Mouse (Mus musculus): ENCODE measurements around the gene Agbl5. TPM values are rescaled to one million over a fixed set of nuclear protein-coding genes. Genes with fewer than 3 reads are reported as not detected.

Gene Agbl5
- polyA plus RNA-seq, 1 experiment, result 5.8 TPM

DNA sequence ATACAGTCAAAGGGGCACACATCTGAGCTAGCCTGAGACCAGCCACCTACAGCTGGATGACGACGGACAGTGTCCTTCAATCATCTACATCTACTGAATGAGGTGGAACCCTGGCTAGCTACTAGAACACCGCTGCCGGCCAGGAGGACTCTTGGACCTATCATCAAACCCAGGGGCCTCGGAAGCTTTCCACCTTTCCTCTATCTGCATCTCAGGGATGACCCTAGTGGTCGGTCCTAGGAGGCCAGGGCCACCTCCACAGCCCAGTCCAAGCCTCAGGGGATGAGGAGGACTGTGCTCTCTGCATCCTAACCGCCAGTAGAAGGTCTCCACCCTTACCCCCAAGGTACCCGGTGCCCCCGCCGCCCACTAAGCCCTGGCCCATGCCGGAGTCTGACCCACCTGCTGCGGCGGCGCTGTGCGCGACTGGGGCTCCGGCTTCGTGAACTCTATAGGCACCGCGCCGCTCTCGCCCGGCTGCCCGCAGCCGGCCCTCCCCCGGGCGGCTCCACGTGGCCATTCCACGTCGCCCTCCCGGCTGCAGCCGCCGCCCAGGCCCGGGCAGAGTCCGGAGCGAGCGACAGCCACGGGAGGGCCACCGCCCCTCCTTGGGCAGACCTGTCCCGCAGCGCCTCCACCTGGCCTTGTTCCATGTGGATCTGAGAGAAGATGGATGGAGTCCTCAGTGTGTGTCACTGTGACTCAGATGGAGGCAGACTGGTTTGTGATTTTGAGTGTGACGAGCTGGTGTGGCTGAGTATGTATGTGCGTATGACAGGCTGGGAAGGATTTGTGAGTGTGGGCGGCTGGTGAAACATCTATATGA, 56.7 kb downstream of the Agbl5 start, which contains the start of gene Cgref1:
Gene Cgref1 (minus strand): TSS at position 636 of the 826 bp plus-strand sequence.
- Histone ChIP-seq H3K27ac (ENCODE audit: insufficient read depth, low read depth, low read length) (no peak within 1 kb of the TSS), H3K4me1 (ENCODE audit: control insufficient read depth, insufficient read depth, low read length) (peaks cover 7% of the 10 kb centered on the region), H3K4me3 (ENCODE audit: insufficient read depth, low read length) (no peak within 1 kb of the TSS)
- TF ChIP-seq CTCF (IDR thresholded peaks at IDR 0.05; ENCODE audit: low read depth, low read length) (no peak), POLR2A (IDR thresholded peaks at IDR 0.05; ENCODE audit: borderline replicate concordance, low read depth, low read length) (no peak)

DNA sequence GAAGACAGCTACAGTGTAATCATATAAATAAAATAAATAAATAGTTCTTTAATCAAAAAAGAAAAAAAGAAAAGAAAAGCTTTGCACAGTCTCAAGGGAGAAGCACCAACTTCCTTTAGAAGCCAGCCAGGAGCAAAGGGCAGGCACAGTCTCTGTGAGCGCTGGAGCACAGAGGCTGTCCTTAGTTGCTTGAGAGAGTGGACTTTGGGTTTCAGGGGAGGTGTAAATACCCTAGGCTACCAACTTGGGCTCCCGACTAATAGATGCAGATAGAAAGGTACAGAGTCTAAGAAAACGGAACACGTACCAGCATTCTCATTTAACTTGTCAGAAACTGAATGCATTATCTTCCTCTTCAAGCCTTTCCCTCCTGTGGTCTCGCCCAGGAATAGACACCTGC, 60.1 kb downstream of the Agbl5 start:
- Histone ChIP-seq H3K4me3 (ENCODE audit: insufficient read depth, low read length) (no peak overlapping the region), H3K27ac (ENCODE audit: insufficient read depth, low read depth, low read length) (no peak overlapping the region), H3K4me1 (ENCODE audit: control insufficient read depth, insufficient read depth, low read length) (peaks cover 13% of the 10 kb centered on the region)
- TF ChIP-seq CTCF (IDR thresholded peaks at IDR 0.05; ENCODE audit: low read depth, low read length), result no peak
- TF ChIP-seq POLR2A (IDR thresholded peaks at IDR 0.05; ENCODE audit: borderline replicate concordance, low read depth, low read length), result no peak

DNA sequence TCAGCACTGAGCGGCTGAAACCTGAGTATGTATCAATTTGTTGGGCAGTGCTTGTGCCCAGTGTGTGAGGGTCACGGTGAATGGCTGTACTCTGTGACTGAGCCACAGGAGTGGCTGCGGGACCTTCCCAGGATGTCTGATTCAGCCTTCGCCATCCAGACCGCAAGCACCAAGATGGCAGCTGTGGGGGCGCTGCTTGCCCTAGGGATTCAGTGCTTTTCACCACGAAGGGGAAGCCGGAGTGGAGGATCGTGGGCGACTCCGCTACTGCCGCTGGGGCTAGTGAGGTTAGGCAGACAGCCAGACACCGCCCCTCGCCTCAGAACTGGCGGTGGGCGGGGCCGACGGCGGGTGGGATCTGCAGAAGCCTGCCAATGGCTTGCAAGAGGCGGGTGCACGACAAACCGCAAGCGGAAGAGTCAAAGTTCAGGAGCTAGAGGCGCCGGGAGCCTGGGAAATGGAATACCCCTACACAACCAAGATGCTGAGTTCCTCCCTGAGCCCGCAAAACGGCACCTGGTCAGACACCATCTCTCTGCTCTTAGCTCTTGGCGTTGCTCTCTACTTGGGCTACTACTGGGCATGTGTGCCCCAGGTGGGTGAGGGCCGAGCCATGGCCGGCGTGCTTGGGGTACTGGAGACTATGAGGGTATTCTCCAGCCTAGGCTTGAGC, 61.3 kb downstream of the Agbl5 start:
- Histone ChIP-seq H3K27ac (ENCODE audit: insufficient read depth, low read depth, low read length) (peak overlapping the region; percentile 72), H3K4me3 (ENCODE audit: insufficient read depth, low read length) (peak overlapping the region; percentile 80), H3K4me1 (ENCODE audit: control insufficient read depth, insufficient read depth, low read length) (peaks cover 13% of the 10 kb centered on the region)
- TF ChIP-seq POLR2A (IDR thresholded peaks at IDR 0.05; ENCODE audit: borderline replicate concordance, low read depth, low read length), result no peak
- TF ChIP-seq CTCF (IDR thresholded peaks at IDR 0.05; ENCODE audit: low read depth, low read length), result no peak

DNA sequence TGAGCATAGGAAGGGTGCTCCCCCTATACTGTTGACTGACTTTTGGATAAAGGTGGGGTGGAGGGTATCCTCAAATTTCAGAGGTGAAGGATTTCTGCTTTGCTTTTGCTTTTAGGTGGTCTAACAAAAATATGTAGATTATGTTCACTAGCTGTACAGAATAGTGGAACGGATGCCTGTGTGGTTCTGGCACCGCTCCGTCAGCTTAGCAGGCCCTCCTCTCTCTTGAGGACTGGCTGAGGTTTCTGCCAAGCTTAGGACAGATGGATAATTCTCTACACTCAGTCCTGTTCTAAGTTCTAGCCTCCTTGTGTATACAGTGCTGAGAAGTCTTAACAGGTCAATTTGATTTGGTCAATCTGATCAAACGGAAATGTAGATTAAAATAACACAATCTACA, 62.0 kb downstream of the Agbl5 start:
- Histone ChIP-seq H3K4me3 (ENCODE audit: insufficient read depth, low read length) (peak overlapping the region; percentile 80), H3K27ac (ENCODE audit: insufficient read depth, low read depth, low read length) (peak overlapping the region; percentile 42; the same call in 1 of the 2 replicates), H3K4me1 (ENCODE audit: control insufficient read depth, insufficient read depth, low read length) (peaks cover 13% of the 10 kb centered on the region)
- no peak for TF ChIP-seq CTCF (IDR thresholded peaks at IDR 0.05; ENCODE audit: low read depth, low read length)
- no peak for TF ChIP-seq POLR2A (IDR thresholded peaks at IDR 0.05; ENCODE audit: borderline replicate concordance, low read depth, low read length)

DNA sequence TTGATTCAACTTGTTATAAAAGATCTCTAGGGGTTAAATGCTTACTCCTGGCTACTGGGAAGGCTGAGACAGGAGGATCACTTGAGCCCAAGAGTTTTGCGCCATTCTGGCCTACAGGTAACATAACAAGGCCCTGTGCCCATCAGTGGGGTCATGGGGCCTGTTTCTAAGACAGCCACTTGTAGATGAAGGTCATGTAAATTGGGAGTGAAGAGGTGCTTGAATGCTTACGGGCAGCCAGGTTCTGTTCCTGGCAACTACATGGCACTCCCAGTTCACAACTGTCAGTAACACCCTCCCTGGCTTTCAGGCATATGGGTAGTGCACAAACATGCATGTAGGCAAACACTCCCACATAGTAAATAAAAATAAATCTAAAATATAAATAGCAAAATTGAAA, 62.4 kb downstream of the Agbl5 start:
- H3K4me1 ChIP-seq (ENCODE audit: control insufficient read depth, insufficient read depth, low read length), result peaks cover 13% of the 10 kb centered on the region
- no peak overlapping the region for H3K4me3 ChIP-seq (ENCODE audit: insufficient read depth, low read length)
- no peak for TF ChIP-seq CTCF (IDR thresholded peaks at IDR 0.05; ENCODE audit: low read depth, low read length)
- TF ChIP-seq POLR2A (IDR thresholded peaks at IDR 0.05; ENCODE audit: borderline replicate concordance, low read depth, low read length), result no peak
- no peak overlapping the region for H3K27ac ChIP-seq (ENCODE audit: insufficient read depth, low read depth, low read length)

DNA sequence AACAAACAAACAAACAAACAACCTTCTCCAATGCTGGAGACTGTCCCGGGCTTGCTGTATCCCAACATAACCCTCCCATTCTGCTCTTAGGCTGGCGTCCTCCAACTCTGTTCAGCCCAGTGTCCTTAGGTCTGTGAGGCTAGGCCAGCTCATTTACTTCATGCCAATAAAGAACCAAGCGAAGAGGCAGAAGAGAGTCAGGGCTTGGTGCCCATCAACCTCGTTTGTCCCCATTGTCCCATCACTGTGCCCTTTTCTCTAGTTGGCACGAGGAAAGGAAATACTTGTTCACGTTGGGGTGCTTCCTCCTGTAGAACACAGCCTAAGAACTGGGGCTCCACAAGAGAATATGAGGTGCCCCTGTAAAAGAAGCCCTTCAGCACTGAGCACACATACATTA, 63.2 kb downstream of the Agbl5 start:
- TF ChIP-seq POLR2A (IDR thresholded peaks at IDR 0.05; ENCODE audit: borderline replicate concordance, low read depth, low read length) (no peak), CTCF (IDR thresholded peaks at IDR 0.05; ENCODE audit: low read depth, low read length) (no peak)
- Histone ChIP-seq H3K4me1 (ENCODE audit: control insufficient read depth, insufficient read depth, low read length) (peaks cover 13% of the 10 kb centered on the region), H3K27ac (ENCODE audit: insufficient read depth, low read depth, low read length) (no peak overlapping the region), H3K4me3 (ENCODE audit: insufficient read depth, low read length) (no peak overlapping the region)

DNA sequence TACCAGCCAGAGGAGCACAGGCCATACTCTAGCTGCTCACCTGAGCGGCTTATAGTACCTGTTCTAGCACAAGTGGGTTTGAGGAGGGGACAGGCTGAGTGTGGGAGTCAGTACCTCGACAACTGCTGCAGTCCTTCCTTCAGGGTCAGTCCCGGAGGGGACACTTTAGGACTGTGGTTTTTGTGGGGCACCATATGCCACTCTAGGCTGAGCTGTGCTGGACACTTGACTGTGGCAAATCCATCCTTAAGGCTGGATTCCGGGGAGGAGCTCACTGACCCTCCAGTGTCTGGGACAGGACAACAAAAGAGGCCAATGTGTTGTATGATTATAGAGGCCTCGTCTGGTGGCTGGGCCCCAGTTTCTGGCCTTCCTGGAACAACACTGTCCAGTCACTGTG, 64.1 kb downstream of the Agbl5 start:
- no peak overlapping the region for H3K27ac ChIP-seq (ENCODE audit: insufficient read depth, low read depth, low read length)
- peaks cover 13% of the 10 kb centered on the region for H3K4me1 ChIP-seq (ENCODE audit: control insufficient read depth, insufficient read depth, low read length)
- H3K4me3 ChIP-seq (ENCODE audit: insufficient read depth, low read length), result no peak overlapping the region
- no peak for TF ChIP-seq POLR2A (IDR thresholded peaks at IDR 0.05; ENCODE audit: borderline replicate concordance, low read depth, low read length)
- TF ChIP-seq CTCF (IDR thresholded peaks at IDR 0.05; ENCODE audit: low read depth, low read length), result no peak

DNA sequence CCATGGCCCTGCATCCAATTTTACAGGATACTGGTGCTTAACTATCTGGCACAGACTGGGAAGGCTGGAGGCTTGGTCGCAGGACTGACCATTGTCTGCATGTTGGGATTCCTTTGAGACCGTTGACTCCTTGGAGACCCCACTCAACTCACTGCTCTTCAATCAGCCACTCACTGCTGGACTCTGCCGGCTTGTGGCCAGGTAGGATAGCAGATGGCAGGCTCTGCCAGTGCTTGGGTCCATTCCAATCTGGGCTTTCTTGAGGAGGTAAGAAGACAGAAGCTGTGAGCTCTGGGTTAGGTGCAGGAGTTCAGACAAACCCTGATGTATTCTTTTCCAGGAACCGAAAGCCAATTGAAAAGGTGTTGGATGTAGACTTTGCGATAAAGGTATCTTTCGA, 65.6 kb downstream of the Agbl5 start:
- no peak for TF ChIP-seq CTCF (IDR thresholded peaks at IDR 0.05; ENCODE audit: low read depth, low read length)
- no peak for TF ChIP-seq POLR2A (IDR thresholded peaks at IDR 0.05; ENCODE audit: borderline replicate concordance, low read depth, low read length)
- peaks cover 27% of the 10 kb centered on the region for H3K4me1 ChIP-seq (ENCODE audit: control insufficient read depth, insufficient read depth, low read length)
- no peak overlapping the region for H3K27ac ChIP-seq (ENCODE audit: insufficient read depth, low read depth, low read length)
- H3K4me3 ChIP-seq (ENCODE audit: insufficient read depth, low read length), result no peak overlapping the region

DNA sequence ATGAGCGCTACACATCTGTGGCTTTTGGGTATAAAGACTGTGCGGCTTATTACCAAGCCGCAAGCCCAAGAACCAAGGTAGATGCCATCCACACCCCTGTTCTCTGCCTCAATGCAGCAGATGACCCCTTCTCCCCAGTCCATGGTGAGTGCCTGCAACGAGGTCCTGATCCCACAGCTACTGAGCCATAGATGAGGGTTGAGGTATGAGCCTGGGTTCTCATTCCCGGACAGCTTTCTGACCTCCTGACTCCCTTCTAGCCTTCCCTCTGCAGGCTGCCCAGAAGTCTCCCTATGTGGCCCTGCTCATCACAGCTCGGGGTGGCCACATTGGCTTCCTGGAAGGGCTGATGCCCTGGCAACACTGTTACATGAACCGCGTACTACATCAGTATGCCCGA, 66.1 kb downstream of the Agbl5 start:
- Histone ChIP-seq H3K4me1 (ENCODE audit: control insufficient read depth, insufficient read depth, low read length) (peaks cover 23% of the 10 kb centered on the region), H3K27ac (ENCODE audit: insufficient read depth, low read depth, low read length) (no peak overlapping the region), H3K4me3 (ENCODE audit: insufficient read depth, low read length) (no peak overlapping the region)
- TF ChIP-seq POLR2A (IDR thresholded peaks at IDR 0.05; ENCODE audit: borderline replicate concordance, low read depth, low read length) (no peak), CTCF (IDR thresholded peaks at IDR 0.05; ENCODE audit: low read depth, low read length) (no peak)

DNA sequence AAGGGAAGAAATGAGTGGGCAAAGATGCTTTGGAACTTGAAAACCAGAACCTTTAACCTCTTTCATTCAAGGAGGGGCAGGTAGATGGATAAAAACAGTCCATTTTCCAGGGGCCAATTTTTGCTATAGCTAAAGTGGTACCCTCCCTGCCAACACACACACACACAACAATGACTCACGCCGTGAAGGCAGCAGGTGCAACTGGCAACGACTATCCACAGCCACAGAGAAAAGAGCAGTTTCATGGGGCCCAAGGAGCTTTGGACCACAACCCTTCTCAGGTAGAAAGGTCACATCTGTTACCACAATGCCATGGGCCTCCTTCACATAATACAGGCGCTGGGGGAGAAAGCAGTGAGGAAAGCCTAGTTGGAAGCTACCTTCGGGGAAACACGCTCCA, 67.3 kb downstream of the Agbl5 start:
- Histone ChIP-seq H3K27ac (ENCODE audit: insufficient read depth, low read depth, low read length) (no peak overlapping the region), H3K4me1 (ENCODE audit: control insufficient read depth, insufficient read depth, low read length) (peaks cover 20% of the 10 kb centered on the region), H3K4me3 (ENCODE audit: insufficient read depth, low read length) (no peak overlapping the region)
- TF ChIP-seq POLR2A (IDR thresholded peaks at IDR 0.05; ENCODE audit: borderline replicate concordance, low read depth, low read length) (no peak), CTCF (IDR thresholded peaks at IDR 0.05; ENCODE audit: low read depth, low read length) (no peak)

Other genes with a start within 250 kb of the Agbl5 start
- gene Slc35f6, start 240.8 kb upstream of the Agbl5 start, polyA plus RNA-seq (2012; ENCODE audit: insufficient read depth, insufficient read length, missing spikeins), result 77.3 and 78.2 TPM in 2 replicates
- 81.0 and 87.8 TPM in 2 replicates for gene Cenpa, start 221.9 kb upstream of the Agbl5 start, polyA plus RNA-seq (2012; ENCODE audit: insufficient read depth, insufficient read length, missing spikeins)
- gene Dpysl5, start 177.1 kb upstream of the Agbl5 start, polyA plus RNA-seq (2012; ENCODE audit: insufficient read depth, insufficient read length, missing spikeins), result not detected in 2 replicates
- gene Mapre3, start 74.1 kb upstream of the Agbl5 start, polyA plus RNA-seq (2012; ENCODE audit: insufficient read depth, insufficient read length, missing spikeins), result 22.6 and 27.8 TPM in 2 replicates
- 43.0 and 57.9 TPM in 2 replicates for gene Tmem214, start 20.7 kb upstream of the Agbl5 start, polyA plus RNA-seq (2012; ENCODE audit: insufficient read depth, insufficient read length, missing spikeins)
- gene Ost4, start 19.1 kb downstream of the Agbl5 start, polyA plus RNA-seq (2012; ENCODE audit: insufficient read depth, insufficient read length, missing spikeins), result 317 and 358 TPM in 2 replicates
- gene Emilin1, start 24.7 kb downstream of the Agbl5 start, polyA plus RNA-seq (2012; ENCODE audit: insufficient read depth, insufficient read length, missing spikeins), result 29.1 and 37.2 TPM in 2 replicates
- gene Khk, start 32.7 kb downstream of the Agbl5 start, polyA plus RNA-seq (2012; ENCODE audit: insufficient read depth, insufficient read length, missing spikeins), result 29.8 and 38.9 TPM in 2 replicates
- gene Cgref1, start 56.9 kb downstream of the Agbl5 start, polyA plus RNA-seq (2012; ENCODE audit: insufficient read depth, insufficient read length, missing spikeins), result not detected in 2 replicates
- 131 and 140 TPM in 2 replicates for gene Preb, start 71.7 kb downstream of the Agbl5 start, polyA plus RNA-seq (2012; ENCODE audit: insufficient read depth, insufficient read length, missing spikeins)
- not detected in 2 replicates for gene Tcf23, start 80.0 kb downstream of the Agbl5 start, polyA plus RNA-seq (2012; ENCODE audit: insufficient read depth, insufficient read length, missing spikeins)
- 114 and 133 TPM in 2 replicates for gene Atraid, start 159.6 kb downstream of the Agbl5 start, polyA plus RNA-seq (2012; ENCODE audit: insufficient read depth, insufficient read length, missing spikeins)
- gene Slc5a6, start 160.2 kb downstream of the Agbl5 start, polyA plus RNA-seq (2012; ENCODE audit: insufficient read depth, insufficient read length, missing spikeins), result 5.5 and 7.5 TPM in 2 replicates
- gene Cad, start 166.1 kb downstream of the Agbl5 start, polyA plus RNA-seq (2012; ENCODE audit: insufficient read depth, insufficient read length, missing spikeins), result 4.2 and 4.6 TPM in 2 replicates
- not detected in 2 replicates for gene Dnajc5g, start 217.6 kb downstream of the Agbl5 start, polyA plus RNA-seq (2012; ENCODE audit: insufficient read depth, insufficient read length, missing spikeins)
- gene Slc30a3, start 219.5 kb downstream of the Agbl5 start, polyA plus RNA-seq (2012; ENCODE audit: insufficient read depth, insufficient read length, missing spikeins), result not detected in 2 replicates
- gene Trim54, start 228.0 kb downstream of the Agbl5 start, polyA plus RNA-seq (2012; ENCODE audit: insufficient read depth, insufficient read length, missing spikeins), result not detected in 2 replicates